Mouse (Mus musculus): ENCODE measurements around the gene Zfp277.
A peak's percentile ranks its signal among the peaks of the same experiment; 100 is the strongest.

The Zfp277 gene

DNA sequence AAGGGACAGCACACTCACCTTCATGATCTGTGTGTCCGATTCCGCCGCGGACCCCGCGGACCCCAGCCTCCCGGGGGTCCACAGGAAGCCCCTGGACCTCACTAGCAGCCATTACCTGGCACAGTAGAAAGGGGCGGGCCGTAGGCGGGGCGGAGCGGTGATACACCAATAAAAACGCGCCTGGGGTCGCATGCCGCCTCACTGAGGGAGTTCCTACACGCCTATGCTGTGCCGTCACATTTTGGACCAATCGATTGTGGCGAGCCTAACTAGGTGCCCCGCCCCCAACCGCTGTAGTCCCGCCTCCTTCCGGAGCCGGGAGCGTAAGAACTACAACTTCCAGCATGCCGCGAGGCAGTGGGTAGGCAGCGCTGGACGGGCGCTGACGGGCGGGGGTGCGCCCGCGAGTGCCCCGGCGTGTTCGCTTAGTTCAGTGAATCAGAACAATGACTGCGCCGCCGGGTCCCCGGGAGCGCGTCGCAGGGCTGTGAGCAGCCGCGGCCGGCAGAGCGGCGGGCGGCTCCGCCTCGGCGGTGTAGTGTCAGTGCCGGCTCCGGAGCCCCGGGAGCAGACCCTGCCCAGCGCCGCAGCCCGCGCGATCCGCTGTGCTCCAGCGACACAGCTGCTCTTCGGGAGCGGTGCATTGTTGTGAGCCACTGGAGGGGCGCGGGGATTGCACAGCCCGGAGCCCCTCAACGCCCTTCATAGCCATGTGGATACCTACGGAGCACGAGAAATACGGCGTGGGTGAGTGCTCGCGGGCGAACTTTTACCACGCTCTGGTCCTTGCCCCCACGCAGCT is at the start of gene Zfp277, which contains the start of gene Dock4:
Gene Zfp277, minus strand, starts transcription at position 255 of the 802 bp plus-strand sequence.
Gene Dock4, plus strand, starts transcription at position 305 of the 802 bp plus-strand sequence.
- DNase-seq = peak; percentile 99

DNA sequence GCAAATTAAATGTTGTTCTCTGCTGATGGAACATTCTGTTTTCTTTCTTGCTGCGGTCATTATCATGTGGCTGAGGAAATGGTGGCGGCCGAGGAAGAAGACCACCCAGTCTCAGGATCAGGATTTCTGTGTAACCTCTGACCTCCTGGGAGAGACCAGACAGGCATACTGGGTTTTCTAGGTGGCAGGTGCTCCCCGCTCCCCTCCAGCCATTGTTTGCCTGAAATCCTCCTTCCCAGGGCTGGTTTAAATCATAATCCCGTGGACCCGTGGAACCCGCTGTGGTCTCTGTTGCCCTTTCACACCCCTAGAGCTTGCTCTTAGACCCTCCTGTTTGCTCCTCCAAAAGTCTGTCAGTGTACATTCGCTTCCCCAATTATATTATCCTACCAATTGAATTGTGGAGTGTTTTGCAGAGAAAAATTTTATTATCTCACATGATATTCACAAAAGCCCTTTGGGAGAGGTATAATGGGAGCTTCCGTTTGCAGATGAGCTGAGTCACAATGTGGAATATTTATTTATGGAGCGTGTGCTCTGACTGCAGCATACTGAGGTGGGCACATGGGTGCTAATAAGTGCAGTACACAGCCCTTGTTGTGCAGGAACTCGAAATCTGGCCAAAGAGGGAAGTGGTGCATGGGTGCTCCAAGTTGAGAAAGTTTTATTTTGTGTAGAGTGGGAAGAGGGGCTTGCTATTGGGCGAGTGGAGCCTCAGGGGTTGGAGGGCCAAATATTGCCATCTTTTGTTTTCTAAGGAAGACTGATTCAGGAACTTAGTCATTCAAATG is 40.5 kb upstream of the Zfp277 start:
- no peak for DNase-seq

DNA sequence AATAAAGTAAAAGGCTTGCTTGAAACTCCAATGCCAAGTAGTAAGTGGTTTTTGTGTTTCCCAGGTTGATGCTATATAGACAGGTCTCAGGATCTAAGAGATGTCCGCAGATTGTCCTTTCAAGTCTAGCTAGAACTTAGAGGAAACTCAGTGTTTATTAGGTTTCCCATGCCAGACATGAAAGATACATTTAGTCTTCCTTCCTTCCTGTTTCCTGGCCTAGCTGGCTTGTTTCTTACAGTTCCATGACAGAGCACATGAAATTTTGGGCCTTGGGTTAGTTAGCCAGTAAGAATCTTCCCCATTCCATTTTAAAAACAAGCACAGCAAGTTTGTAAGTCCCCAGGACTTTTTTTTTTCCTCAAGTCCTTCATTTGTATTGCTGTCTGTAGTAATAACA is 39.5 kb upstream of the Zfp277 start:
- no peak for DNase-seq

DNA sequence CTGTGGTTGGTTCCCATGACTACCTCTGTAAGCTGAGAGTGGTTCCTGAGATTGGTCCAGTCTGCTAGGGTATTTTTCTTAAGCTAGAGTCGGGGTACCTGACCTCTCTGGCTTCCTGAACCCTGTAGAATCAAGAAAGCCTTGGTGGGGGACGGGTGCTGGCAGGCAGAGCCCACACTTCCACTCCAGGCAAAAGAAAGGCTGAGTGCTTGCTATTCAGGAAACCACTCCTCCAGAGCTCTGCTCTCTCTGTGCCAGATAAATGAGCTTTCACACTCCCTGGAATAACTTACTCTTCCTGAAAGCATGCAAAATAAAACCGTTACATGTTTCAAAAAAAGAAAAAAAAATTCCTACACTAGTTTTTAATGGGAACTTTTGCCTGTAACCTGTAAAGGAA is 38.5 kb upstream of the Zfp277 start:
- DNase-seq = no peak

DNA sequence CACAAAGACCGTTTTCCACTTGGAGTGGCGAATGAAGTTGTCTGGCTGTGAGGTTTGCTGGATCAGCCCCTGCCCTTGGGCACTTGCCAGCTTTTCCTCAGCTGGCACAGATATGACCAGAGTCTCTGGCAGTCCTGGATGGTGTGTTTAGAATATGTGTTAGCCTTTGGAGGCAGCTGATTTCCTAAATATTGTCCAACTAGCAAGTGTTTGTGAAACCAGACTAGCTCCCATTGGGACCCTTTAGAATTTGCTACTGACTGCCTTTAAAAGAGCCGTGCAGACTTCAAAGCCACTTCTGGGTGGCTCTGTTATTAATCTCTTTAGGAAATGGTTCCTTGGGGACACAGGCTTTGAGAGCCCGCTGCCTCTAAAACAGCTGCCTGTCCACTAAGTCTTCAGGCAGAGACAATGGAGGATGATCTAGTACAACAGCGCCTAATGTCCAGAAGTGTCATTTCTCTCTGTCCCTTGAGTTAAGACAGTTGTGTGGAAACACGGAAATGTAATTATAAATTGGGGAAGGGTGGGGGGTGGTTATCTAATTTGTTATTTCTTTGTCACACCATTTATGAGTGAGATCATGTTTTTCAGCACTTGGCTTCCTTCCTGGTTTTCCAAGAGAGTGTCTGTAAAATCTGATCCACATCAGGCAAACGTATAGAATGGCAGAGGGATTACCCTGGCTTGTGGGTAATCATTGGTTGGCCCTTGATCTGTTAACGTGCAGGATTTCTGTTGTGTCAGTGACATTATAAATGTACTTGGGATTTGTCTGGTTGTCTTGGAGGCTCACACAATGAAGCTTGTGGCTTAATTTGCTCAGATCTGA is 32.1 kb upstream of the Zfp277 start:
- peak; percentile 55 for DNase-seq

DNA sequence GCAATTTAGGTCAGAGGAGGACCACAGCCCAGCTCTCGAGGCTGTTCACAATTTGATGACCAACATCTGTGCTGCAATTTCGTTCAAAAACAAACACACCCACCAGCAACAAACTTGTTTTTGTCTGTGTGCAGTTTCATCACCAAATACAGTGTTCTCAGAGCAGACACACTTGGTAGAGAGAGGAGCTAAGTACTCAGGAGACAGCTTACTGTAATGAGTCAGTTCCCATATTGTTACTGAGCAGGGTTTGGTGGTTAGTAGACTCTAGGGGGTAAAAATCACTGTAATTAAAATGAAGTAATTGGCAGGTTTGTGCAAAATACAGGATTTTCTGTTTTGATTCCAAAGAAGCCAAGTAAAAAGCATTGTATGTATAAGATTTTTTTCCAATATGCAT is 28.0 kb upstream of the Zfp277 start:
- DNase-seq = no peak

DNA sequence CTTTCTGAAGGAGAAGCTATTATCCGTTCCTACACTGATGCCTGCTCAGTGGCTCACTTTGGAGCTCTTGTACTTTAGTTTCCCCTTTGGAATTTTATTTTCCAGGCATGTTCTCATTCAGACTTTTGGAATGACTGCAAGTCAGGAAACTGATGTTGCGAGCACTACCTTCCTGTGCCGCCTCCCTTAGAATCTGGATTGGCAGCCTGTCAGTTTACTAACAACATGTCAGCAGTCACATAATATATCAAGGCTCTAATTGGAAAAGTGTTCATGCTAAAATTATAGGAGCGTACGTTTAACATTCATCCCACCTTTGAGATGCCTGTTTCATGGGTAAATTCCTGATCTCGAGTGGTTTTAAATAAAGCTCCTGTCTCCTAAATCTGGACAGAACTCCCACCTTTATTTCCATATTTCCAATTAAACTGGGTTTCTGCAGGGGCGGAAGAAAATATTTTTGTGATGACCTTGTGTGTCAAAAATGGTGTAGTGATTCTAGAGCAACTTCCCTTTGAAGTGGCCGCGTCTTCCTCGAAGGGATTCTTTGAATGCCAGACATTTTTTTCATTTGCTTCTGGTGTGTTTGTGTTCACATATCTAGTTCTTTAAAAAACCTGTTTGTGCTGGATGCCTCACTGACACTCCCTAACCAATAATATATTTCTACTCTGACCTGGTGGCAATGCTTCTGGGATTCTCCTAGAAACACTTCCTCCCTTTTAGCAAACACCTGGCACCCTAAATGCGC is 26.1 kb upstream of the Zfp277 start:
- no peak for DNase-seq

DNA sequence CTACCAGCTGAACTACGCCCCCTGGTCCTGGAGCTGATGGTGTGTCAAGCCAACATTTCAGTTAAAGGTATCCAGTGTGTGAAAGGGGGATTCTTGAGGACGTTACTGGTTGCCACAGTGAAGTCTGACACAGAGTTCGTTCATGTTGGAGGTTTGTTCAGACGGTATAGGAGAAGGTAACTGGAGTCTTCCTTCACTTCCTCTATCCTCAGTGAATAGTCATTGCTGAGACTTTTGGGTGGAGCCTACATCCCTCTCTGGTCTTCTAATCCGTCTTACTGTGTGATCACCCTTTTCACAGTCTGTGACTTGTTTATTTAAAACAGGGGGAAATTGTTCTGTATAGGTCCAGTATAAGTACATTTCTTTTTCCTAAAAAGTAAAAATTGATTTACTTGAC is 23.3 kb upstream of the Zfp277 start:
- DNase-seq = no peak

DNA sequence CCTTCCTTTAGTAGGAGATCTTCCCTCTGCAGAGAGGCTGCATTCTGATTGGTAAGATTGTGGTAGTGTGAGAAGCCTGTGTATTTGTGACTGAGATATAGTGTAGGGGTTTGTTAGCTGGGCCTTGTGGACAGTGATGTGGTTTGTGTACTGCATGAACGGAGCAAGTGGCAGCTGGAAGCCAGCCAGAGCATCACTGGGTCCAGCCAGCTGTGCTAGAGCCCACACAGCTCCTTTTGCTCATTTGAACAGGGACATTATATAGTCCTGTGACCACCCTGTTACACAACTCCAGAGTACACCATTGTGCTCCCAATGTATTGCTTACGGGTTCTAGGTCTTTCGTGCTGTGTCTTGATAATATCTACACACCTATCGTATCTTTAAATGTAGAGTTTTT is 22.5 kb upstream of the Zfp277 start:
- no peak for DNase-seq

DNA sequence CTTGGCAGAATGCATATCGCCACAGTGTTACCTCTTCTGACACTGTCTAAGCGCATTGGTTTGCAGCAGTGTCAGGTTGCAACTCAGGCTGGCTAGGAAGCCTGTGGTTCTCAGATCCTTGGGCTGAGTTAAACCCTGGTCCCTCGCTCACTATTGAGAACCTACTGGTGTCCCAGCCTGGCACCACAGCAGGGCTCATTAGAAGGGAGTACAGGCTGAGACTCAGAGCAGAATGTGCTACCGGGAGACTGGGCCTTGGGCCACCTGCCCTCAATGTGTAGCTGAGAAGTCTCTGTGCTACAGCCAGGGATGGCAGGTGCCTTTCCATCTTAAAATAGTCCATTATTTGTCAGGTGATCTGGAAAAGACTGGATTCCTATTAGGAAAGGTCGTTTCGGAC is 18.6 kb upstream of the Zfp277 start:
- no peak for DNase-seq

DNA sequence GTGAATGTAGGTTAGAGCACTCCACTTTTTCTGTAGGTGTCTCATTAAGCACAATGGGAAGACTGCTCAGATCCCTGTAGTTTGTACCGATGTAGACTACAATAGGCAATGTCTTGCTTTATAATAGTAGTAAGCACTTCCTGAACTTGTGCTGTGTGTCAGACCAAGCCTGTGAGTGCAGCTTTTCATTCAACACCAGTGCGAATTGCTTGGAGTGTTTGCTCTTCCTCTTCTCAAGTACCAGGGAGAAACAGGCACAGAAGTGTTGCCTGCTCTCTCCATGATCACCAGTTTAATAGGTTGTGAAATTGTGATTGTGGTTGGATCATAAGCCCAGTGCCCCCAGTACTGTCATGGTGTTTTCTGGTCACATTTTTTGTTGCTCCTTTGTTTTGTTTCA is 18.1 kb upstream of the Zfp277 start:
- no peak for DNase-seq

DNA sequence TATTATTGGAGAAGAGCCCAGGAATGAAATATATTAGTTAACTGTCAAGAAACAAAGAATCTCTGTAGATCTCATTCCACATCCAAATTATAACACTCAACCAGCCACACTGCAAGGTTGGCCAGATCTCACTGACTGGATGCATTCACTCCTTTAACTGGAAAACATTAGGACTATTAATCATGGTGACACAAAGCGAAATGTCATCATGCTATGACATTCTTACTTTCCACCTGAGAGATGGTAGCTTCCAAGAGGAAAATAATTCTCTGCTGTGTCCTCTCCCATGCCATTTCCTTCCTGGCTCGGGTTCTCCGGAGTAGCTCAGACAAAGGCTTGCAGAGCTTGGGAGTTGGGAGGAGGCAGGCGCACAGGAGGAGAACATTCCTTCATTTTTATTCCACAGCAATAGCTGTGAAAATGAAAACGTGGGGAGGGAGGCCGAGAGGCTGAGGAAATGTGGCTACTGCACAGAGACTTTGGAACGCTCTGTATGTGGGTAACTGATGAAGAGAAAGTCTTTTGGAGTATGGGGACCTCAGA is 17.1 kb upstream of the Zfp277 start:
- no peak for DNase-seq

DNA sequence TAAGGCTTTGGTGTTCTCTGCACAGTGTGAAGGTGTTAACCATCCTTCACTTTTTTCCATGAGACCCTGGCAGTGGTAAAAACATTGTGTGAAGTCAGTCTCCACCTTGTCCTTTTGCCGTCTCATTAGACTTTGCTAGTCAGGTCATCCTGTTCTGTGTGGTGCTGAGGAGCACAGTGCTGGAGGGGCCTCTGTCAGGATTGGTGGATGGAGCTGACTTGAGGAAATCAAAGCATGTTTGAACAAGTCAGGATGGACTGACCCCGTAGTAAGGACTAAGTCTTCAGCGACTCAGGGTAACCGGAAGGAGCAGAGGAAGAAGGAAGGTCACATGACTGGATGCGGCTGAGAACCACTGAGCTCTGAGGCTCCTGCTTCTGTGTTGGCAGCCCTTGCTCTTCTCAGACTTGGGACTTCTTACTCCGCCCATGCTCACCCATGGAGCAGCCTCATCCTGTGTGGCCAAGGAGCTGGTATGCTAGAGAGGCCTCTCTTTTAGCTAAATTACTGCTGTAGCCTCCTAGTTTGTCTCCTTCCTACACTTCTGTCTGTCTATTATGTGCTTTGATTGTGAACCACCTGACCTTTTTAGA is 14.1 kb upstream of the Zfp277 start:
- no peak for DNase-seq

DNA sequence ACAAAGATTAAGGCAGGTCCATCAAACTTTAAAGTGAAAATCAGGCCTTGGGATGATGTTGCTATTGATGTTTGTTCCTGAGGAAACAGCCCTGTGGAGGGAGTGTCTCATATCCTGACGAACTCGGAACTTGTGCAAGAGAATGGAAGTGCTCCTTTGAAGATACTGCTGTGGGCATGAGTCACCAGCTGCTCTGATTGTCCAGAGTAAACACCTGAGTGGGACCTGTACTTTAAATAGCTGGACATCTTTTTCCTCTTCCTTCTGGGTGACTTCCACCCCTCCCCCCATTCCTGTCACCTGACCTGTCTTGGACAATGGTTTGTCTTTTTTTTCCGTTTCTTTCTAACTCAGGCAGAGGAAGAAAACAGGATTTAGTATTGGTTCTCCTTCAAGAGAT is 13.3 kb upstream of the Zfp277 start:
- peak; percentile 49 for DNase-seq

DNA sequence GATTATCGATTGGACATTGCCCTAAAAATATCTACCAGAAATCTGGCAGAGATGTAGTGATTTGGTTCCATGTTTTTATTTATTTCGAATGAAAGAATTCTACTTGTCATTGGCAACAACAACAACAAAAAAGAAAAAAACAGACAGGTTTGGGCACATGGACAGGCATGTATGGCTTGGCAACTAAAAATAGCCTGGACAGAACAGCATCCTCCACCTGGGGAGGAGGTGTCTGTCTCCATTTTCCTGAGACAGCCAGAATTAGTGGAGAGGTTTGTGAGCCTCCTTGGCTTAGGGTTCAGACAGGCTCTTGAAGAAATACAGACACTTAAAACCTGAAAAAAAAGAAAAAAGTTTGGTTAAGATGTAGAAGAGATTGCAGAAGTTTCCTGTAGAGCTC is 10.8 kb upstream of the Zfp277 start:
- DNase-seq = no peak

DNA sequence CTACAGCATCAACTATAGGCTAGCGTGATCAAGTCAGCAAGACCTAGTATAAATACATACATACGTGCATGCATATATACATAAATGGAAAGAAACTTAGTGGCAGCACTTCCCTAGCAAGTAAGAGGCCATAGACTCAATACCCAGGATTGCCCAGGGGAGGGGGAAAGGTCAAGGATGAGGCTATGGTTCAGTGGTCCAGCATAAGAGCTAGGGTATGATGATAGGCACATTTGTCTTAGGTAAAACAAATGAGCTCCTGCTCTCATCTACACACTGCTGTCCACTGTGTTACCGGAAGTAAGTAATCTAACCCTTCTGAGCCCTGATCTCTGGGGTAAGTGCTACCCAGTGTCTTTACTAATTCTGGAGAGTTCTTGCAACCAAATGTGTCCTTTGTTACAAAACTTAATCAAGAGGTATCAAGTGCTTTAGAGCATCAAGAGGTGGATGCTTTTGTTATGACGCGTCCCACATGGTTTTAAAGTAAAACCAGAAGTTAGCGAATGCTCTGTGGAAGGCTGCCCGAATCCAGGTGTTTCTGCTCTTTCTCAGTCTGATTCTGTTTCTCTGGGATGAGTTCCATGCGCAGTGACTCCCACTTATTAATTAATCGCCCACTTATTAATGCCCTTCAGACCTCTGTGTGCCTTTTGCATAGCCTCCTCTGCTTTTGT is 3.6 kb upstream of the Zfp277 start:
- no peak for DNase-seq

DNA sequence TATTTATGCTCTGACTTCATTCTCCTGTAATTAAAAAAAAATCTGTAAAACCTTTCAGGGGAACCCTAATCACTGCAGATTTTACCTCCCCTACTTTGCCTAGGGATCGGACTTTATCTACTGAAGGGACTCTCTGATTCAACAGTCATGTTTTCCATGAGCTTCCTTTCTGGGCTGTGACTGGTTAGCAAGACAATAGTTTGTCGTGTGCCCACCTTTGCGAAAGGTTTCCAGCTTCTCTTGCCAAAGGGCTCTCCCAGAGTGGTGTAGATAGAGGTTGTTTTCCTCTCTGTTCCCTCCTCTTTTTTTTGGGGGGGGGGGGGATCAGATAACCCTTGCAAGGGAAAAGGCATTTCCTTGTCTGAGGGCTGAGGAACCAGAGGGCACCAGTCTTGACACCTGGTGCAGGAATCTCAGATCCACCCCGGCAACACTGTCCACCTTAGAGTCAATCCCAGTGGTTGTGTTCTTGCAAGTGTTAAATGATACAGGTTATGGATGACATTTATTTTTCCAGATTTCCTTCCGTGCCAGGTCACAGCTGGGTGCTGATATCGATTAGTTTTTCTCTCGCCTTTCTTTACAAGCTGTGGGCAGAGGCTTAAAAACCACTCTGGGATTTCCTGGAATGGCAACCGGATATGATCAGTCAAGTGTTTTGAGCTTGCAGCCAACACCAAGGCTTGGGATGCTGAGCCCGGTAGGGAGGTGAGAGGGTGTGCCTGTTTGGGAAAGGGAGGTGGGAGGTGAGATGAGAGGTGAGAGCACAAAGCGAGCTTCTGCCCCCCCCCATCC is 2.1 kb upstream of the Zfp277 start:
- no peak for DNase-seq

DNA sequence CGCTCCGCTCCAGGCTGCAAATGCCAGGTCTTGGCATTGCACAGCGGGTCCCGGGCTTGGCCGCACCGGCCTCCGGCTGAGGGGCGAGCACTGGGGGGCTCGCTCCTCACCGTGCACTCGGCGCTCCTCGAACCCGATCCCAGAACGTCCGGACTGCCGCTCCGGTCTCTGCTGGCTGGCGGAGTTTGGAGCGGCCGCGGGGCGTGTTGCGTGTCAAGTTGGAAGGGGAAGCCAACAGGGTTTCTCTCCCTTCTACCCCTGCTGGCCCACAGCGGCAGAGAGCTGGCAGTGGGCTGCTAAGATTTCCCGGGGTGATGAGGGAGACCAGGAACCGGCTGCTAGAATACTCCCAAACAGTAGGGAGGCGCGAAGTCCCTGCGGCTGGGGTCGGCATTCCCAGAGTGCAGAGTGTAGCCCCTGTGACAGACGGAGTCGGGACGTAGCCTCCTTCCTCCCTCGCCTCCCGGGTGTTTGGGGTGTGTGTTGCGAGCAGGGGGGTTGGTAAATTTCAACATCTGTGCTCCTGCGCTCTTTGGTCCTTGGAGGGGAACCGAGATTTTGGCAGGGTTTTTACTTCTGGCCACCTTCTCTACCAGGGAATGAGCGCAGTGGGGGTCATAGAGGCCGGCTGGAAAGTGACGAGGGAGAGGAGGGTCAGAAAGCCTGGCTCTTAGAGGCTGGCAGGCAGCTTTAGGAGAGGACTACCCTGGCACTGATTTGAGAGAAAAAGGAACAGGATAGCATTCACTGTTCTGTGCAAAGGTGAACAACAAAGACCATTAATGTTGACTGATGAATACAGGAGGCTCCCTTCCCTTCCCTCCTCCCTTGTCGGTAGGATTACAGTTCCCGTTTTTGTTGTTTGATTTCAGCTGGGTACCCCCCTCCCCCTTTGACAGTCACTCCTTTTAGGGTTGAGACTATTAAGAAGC is 1.0 kb upstream of the Zfp277 start:
- peak; percentile 47 for DNase-seq

DNA sequence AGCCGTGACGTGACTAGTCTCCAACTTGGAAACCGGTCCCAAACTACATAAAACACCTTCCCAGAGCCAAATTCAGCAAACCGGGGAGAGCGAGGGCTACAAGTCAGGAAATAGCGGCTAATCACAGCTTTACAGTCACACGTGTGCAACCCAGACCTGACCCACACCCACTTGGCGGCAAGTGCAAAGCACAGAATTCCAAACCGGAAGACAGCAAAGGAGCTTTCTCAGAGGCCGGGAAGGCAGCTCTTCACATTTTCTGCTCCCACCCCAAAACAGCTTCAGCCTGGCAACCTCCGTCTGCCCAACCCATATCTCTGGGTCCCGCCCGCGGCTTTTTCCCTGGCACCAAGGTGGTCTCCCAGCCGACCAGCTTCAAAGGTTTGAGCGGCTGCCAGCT is 496 bp downstream of the Zfp277 start:
- DNase-seq = no peak

Data from lung, postnatal 14 days (tissue).